Mouse (Mus musculus) heart, adult 2 months (tissue): Measurements from ENCODE around the gene Ctrl.

ENCODE experiments used
- CTCF ChIP-seq: fragments of 200-600 bp; IDR thresholded peaks from 2 replicates; pipeline ENCODE4 v1.8.1; 2022; ENCODE audit warnings: antibody characterized with exemption, mild to moderate bottlenecking, moderate library complexity
- EP300 ChIP-seq: fragments of 200-500 bp; IDR thresholded peaks from 2 replicates; pipeline ENCODE4 v1.6.1; 2011; ENCODE audit warnings: low read depth, low read length, control low read depth; ENCODE audit not compliant: insufficient read depth
- POLR2A ChIP-seq: fragments of 200-500 bp; IDR thresholded peaks from 2 replicates; pipeline ENCODE4 v1.6.1; 2011; ENCODE audit warnings: mild to moderate bottlenecking, low read depth, low read length, control low read depth; ENCODE audit not compliant: insufficient read depth

DNA sequence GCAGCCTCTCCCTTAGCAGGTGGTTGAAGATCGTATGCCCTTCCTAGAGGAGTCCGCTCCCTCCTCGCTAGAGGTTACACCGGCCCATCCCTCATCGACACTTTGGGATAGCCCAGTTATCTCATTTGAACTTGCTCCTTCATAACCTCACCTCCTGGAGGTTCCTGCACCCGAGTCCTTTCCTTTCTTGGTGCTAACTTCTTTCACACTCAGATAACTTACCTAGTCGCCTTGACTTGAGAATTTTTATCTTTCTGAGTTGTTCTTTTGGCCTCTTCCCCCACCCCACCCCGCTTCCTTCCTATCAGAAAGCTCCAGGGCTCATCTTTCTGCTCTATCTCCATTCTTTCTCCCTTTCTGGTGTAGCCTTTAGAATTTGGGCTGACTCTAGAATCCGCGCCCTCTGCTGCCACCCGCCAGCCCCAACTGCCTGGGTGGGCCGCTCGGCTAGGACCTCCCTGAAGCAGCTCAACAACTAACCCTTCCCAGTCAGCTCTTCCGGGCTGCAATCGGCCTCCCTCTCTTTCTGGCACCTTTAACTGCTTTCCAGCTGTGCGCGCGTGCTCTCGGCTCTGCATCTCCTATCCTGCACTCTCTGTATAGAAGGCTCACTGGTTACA, 33.1 kb upstream of the Ctrl start:
- no peak for TF ChIP-seq CTCF
- no peak for TF ChIP-seq POLR2A
- TF ChIP-seq EP300: no peak
